Mouse (Mus musculus) gastrocnemius, postnatal 25 days (tissue): ENCODE results near the gene Gabbr2. TPM values are rescaled to one million over a fixed set of nuclear protein-coding genes. Genes with fewer than 3 reads are reported as not detected.
A peak's percentile ranks its signal among the peaks of the same experiment; 100 is the strongest.

ENCODE experiments used
- DNase-seq: peaks from one replicate; pipeline ENCODE4 v3.0.0; 2022
- long read RNA-seq, 2 experiments: library from polyadenylated mRNA; stranded (forward); transcript quantifications; one replicate each; pipeline ENCODE4 v2.0.0; 2021
- total RNA-seq, 2 experiments: library from RNA; stranded (reverse); gene quantifications; 1 replicate in 1 of 2; 2 replicates in 1 of 2; pipeline ENCODE4 v1.2.3; 2021

Gene Gabbr2
- under 1 TPM; 0.05 to 0.26 TPM for total RNA-seq
- long read RNA-seq, experiment 1: 0 reads
- long read RNA-seq, experiment 2, partial matches to known transcripts: 0 of 2 reads
- long read RNA-seq, experiment 2, other reads (novel, unspliced or antisense): 2 of 2 reads

DNA sequence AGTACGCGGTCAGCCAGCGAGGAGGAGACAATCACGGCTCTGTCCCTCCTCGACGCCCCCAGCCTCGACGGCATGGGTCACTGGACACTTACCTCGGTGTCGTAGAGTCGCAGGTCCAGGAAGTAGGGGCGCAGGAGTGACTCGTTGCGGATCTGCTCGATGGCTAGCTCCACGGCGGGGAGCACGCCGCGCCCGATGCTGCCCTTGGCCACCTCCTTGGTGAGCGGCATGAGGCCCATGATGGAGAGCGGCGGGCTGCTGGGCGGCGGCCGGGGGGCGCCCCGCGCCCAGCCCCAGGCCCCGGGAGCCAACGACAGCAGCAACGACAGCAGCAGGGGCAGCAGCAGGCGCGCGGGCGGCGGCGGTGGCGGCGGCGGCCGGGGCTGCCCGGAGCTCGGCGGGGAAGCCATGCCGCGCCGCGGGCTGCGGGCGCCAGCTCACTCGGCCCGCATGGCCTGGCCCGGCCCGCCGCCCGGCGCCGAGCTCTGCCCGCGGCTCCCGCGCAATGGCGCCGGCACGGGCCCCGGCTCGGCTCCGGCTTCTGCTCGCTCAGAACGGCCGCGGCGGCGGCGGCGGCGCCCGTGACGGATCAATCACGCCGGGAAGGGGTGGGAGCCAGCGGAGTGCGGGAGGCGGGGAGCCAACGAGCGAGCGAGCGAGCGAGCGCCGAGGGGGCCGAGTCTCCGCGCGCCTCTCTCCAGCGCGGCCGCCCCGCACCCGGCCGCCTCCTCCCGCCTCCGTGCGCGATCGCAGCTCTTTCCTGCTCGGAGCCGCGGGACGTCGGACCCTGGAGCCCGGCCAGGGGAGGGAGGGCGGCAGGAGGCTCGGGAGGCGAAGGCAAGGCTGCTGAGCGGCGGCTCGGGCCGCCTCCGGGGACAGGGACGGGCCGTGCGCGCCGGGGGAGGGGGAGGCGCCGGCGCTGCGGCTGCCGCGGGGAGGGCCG, at the start of gene Gabbr2:
Gene Gabbr2 (minus strand): TSS at position 858 of the 943 bp plus-strand sequence.
- no peak for DNase-seq

DNA sequence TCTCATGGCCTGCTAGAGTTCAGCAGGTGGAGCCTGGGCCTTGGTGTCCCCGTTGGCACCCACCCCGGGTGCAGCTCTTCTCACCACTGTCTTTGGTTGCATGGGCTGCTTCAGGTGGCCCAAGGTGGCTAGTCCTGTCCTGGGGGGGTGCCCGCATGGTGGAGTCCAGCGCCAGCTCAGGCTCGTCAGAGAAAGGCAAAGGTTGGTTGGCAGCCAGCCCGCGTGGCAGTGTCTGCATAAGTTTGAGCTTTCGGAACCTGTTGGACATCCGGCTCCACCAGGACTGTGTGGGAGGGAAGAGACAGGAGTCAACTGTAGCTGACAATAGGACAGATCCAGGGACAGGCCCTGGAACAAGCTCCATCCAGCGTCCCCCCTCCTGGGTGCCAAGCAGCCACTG, 47.9 kb upstream of the Gabbr2 start:
- peak; percentile 4 for DNase-seq

- peak; percentile 38 for DNase-seq
Observed at GRCm38 (mm10) chr4:47037321-47037657, 45.6 kb upstream of the Gabbr2 start.

DNA sequence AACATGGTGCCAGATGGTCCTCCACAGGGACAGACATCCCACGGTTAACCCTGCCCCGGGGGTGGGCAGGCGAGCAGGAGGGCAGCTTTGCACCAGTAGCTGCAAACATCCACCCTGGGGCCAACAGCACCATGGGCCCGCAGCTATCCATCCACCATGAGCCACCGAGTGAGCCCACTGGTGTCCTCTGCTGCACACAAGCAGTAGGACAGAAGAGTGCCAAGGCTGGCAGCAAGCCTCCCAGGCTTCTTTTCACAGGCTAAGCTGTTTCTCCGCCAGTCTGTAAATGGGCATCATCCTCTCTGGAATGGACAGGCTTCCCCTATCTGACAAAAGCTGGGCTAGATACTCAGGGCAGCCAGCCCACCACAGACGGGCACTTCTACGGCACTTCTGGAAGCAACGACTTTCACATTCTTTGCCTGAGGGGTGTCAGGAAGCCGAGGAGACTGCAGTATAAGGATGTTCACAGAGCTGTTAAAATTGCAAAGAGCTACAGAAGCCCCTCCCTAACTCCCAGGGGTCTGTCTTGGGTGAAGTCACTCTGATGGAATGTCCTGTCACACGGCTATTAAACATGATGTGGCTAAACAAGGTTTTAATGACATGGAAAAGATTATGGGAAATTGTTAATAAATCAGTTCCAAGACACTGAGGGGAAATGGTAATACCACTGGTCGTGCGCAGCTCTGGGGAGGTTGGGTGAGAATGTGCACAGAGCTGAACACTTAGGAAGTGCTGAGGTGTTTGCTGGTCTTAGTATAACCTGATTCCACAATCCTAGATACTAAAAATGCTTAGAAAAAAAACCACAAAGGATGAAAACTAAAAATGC, 45.0 kb upstream of the Gabbr2 start:
- DNase-seq: peak; percentile 5

- no peak for DNase-seq
Observed at GRCm38 (mm10) chr4:47035536-47035935, 43.9 kb upstream of the Gabbr2 start.

DNA sequence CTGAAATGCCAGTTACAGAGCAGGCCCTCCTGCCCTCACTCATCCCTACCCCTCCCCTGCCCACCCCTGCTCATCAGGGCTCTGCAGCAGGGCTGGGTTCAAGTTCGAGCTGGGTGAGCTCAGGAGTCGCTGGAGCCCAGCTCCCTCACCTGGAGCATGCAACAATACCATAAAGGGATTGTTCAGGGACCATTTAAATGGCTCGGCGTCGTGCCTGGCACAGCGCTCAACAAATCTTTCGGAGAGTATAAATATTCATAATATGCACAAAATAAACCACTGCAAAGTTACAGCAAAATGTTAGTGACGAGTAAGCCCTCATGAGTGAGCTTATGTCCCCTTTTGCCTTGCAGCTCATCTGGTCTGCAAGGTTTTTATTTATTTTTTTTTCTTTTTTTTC, 40.5 kb upstream of the Gabbr2 start:
- DNase-seq: no peak

DNA sequence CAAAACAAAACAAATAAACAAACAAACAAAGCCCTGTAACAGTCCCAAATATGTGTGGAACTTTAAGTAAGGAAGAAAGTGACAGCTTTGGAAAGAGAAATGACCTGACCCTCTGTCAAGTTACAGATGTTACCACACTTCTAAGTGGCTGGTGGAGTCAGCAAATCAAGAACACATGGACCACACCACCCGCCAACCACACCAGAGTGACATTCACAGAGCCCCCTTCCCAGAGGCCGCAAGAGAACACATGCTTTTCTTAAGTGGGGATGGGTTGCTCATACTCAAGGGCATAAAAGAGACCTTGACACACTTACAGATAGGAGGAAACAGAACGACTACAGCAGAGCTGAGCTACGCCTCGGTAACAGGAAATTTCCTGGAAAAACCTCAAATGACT, 37.1 kb upstream of the Gabbr2 start:
- no peak for DNase-seq

- DNase-seq: peak; percentile 3
Observed at GRCm38 (mm10) chr4:47023949-47024348, 32.3 kb upstream of the Gabbr2 start.

DNA sequence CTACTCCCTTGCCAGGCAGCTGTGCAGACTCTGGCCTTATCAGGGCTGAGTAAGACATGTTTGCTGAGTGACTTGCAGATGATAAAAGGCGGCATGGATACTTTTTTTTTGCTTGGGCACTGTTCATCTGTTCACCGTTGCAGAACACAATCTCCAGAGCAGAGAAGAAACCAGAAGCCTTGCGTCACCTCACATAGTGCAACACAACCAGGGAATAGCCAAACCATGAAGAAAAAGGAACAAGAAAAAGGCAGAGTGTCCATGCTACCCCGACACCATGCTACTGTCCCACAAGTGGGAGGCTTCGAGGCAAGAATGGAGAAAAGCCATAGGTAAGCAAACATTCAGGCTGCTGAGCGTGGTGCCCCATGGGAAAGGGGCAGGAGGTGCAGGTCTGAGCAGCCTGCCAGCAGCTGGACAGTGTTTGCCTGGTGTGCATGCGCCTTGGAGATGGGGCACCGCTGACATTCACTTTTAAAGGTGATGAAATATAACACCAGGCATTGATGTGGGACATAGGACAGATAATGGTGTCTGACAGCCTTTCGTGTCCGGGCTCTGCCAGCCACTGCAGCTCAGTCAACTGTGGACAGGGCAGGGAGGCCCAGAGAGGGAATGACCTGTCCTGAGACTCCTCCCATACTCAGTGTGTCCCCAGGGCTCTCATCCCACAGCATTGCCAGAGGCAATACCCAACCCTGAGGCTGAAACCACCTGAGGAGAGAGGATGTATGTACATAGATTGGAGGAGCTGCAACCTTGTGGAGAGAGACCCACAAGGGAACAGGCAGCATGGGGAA, 31.3 kb upstream of the Gabbr2 start:
- DNase-seq: no peak

- no peak for DNase-seq
Observed at GRCm38 (mm10) chr4:47020563-47020962, 28.9 kb upstream of the Gabbr2 start.

DNA sequence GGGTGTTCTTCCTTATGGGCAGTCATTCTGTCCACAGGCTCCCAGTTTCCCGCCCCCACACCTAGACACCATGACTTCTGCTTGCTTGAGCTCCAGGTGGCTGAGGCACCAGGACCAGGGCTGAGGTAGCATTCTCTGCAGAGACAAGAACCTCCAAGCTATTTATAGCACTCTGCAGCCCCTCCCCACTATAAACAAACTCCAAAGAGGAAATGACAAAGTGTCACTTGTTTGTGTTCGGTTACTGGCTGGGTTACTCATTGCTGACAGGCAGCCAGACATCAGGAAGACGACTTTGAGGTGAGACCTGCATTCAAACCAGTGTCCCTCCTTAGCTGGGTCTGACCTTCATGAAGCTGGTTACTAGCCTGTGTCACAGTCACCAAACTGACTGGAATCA, 23.5 kb upstream of the Gabbr2 start:
- no peak for DNase-seq

DNA sequence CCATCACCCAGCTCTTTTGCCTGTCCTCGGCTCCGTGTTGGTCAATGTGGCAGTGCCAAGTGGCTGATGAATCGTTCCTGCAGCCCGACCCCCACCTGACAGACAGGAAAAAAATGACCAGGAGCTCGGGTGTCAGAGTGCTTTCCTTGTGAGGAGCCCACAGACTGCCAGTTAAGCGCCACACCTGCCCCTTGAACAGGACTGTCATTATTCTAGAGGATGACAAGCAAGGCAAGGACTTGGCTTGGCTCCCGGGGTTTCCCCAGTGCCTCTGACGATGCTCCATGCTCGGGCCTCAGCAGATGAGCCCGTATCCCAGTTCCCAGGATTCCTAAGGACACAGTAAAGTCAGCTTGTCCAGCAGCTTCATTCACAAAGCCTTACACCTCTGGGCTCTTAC, 20.8 kb upstream of the Gabbr2 start:
- DNase-seq: no peak

DNA sequence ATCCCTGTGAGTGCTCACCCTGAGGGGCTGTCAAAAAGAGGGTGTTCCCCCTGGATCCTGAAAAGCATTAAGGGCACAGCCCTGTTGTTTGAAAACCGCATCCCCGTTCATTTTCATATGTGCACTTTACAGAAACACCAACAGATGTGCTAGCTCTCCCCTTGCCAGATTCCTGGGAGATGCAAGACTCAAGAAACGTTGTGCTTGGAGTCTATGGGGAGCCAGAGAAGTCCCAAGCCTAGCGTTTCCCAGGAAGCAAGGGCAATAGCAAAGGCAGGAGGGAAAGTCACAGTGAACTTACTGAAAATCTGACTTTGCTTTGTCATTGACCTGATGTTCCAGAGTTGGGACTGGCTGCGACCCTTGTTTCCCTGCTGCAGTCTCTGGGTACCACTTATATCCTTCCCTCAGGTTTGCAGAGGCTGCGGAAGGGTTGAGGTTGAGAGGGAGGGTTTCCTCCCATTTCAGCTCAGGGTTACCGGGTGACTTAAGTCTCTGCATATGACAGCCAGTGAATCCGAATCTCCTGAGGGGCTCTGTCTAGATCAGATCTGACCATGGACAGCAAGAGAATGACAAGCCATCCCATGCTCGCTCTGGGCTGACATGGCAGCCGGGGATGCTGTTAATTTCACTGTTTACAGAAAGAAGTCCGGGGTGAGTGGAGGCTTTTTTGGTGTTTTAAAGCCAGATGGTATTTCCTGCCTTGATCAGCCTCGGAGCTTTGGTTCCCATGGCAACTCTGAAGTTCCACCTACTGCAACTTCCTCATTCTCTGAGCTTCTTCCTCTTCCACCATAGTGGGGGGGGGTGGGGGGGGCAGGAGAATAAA, 18.9 kb upstream of the Gabbr2 start:
- peak; percentile 35 for DNase-seq

GRCm38 (mm10) chr4:47000626-47001395, 9.1 kb upstream of the Gabbr2 start:
- DNase-seq: no peak

DNA sequence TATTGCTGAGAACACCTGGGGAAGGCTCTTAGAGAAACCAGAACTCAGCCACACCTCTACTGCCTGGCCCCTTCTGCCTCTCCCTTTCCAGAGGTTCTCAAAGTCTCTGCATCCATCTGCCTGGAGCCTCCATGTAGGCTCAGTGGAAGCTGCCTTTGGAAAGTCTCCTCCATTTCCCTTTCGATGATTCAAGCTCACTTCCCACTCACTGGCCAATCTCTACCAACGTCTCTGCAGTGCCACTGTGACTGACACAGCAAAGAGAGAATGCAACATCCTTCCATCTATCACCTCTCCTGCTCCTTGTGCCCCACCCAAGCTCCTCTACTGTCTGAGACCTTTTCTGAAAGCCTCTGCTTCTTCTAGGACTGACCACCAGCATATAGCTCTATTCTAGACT, 6.3 kb upstream of the Gabbr2 start:
- DNase-seq: no peak

DNA sequence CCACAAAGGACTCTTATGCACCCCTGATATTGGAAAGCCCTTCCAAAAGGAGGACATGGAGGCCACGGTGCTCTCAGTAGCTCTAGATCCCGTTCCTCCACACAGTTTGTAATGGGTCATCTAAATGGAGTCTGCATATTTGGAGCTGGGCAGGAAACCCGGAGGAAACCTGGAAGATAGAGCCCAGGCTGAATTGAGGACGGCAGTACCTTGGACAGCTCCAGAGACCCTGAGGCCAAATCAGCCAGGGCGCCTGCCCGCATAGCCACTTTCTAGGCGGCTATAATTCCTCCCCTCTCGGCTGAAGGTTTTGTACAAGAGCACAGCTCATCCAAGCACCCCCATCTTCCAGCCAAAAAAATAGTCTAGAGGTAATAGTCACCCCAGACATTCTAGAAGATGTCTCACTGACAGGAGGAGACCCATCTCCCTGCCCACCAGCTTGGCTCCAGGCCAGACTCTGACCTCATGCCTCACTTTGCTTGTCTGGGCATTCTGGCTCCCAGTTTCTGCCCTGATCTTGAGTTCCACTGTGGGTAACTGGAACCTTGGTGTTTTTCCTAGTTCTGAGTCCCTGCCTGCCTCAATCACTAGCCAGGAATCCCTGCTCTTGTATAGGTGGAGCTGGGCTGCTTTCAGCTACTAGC, 1.3 kb upstream of the Gabbr2 start:
- no peak for DNase-seq

- DNase-seq: no peak
Observed at GRCm38 (mm10) chr4:46991959-46992316, 265 bp upstream of the Gabbr2 start.

GRCm38 (mm10) chr4:46990281-46991015, 1.2 kb downstream of the Gabbr2 start:
- no peak for DNase-seq

GRCm38 (mm10) chr4:46989842-46990241, 1.8 kb downstream of the Gabbr2 start:
- DNase-seq: no peak
